Mouse (Mus musculus) lung, adult 2 months (tissue): ENCODE data around the gene Olfr1500.

Source experiments
- CTCF ChIP-seq: fragments of 200-500 bp; IDR thresholded peaks from 2 replicates; pipeline ENCODE4 v1.5.1; 2011; ENCODE audit warnings: mild to moderate bottlenecking, low read length, control low read depth; ENCODE audit not compliant: insufficient read depth
- POLR2A ChIP-seq: fragments of 200-500 bp; IDR thresholded peaks from 2 replicates; pipeline ENCODE4 v1.6.1; 2011; ENCODE audit warnings: low read depth, mild to moderate bottlenecking, control low read depth, low read length, borderline replicate concordance; ENCODE audit errors: extremely low read depth

DNA sequence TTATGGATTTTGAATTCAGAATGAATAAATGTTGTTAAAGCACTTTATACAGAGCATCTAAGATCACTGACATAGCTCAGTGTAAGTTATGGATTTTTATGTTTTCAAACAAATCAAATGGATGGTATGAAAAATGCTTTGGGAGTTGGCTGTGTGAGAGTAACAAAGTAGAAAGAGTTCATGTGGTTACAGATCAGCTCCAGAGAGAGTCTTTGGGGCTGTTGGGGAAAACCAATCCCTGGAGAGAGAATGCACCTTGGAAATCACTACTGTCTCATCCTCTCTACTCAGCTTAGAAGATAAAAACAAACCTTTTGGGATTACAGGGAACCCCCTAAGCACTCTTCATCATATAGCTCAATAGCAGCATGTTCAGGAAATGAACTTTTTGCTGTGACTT is 10.9 kb downstream of the Olfr1500 start, which contains the start of gene Olfr1499:
- TF ChIP-seq CTCF: no peak
- TF ChIP-seq POLR2A: no peak
